Mouse (Mus musculus) ovary, postnatal 36 days (tissue): ENCODE results near the gene Olfr553.
"Not testable (repeated sequence)": the region's sequence is repeated elsewhere in the genome, so short reads cannot be mapped to it uniquely, and the experiment has no call there.

ENCODE experiments used
- DNase-seq: peaks from one replicate; pipeline ENCODE4 v3.0.0; 2022; ENCODE audit warnings: low spot score, mixed read lengths

Olfr553 gene

DNA sequence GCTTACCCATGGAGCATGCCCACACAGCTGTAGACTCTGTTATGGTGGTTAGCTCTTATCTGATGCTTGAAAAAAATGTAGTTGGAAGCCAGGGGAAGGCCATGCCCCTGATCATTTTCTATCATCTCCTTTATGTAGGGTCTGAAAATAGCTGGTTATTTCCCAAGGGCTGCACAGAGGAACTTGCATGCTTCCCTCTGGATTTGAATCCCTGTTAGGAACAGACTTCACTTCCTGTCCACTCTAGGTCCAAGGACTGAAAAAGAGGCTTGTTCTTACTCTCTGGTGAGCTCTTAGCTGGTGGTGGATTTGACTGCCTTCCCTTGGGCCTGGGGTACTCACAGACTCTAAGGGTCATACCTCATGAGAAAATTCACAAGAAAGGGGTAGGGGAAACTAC is at the start of gene Olfr553:
Olfr553 (minus strand) TSS at position 101 of the 400 bp plus-strand sequence.
- no peak for DNase-seq

DNA sequence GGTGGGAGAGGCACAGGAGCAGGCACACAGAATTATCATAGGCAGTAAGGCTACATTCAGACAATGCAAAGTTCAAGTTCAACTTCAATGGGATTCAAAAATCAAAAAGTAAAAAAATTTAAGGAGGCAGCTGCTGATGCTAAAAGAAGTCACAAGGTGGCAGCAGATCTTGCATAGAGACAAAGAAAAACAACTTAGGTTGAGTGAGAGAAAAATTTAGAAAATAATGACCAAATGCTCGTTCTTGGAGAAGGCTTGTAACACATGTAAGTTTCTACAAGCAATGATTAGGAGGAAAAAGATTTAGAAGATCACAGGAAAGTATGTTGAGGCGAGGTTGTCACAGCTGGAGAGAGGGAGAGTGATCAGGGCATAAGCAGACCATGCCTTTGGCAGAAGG is 47.4 kb upstream of the Olfr553 start:
- no peak for DNase-seq

DNA sequence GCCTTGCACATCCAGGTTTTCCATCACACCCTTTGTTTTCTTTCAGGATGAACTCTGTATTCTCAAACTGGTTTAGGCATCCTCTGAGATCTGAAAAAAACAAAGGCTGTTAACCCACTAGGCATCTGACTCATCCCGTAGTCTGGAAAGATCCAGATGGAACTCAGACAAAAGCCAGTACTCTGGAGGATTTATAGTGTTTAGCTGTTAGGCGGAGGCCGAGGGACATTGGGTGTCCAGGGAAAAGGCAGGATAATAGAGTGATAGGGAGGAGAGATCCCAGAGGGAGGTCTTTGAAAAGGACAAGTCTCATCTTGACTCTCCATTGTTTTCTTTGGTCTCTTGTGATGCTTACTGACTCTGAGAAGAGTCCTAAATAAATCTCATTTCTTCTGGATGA is 46.6 kb upstream of the Olfr553 start, which contains the start of gene Olfr556:
Olfr556 (plus strand) TSS at position 301 of the 400 bp plus-strand sequence.
- no peak for DNase-seq

DNA sequence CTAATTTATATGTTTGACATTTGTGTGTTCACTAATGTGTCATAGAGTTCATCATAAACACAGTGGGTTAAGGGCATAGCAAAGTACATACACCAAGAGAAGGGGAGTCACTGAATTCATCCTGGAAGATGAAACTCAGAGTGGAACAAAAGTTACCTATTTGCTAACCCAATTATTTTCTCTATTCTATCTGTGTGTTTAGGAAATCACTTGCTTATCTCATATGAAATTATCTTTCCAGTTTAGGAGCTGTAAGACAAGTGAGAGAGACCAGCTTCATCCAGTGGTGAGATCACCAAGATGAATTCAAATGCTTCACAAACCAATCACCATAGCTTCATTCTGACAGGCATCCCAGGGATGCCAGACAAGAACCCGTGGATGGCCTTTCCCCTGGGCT is 40.5 kb upstream of the Olfr553 start, which contains the start of gene Olfr555:
Olfr555 (plus strand) TSS at position 301 of the 400 bp plus-strand sequence.
- DNase-seq = no peak

DNA sequence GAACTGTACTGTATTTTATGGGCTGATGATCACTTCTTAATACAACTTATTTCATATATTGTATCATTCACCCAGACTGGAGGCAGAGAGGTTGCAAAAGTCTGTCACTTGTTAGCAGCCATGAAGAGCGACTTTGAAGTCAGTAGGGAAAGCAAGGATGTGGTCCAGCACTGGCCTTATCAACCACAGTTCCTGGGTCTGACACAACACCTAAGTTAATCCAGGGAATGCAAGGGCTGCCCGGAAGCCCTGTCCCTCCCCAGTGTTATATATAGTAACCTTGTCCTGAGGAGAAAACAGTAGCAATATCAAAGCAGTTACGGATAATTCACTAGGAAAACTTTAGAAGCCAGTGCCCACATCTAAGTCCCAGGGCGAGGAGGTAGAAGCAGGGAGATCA is 26.9 kb upstream of the Olfr553 start:
- not testable (repeated sequence) for DNase-seq

DNA sequence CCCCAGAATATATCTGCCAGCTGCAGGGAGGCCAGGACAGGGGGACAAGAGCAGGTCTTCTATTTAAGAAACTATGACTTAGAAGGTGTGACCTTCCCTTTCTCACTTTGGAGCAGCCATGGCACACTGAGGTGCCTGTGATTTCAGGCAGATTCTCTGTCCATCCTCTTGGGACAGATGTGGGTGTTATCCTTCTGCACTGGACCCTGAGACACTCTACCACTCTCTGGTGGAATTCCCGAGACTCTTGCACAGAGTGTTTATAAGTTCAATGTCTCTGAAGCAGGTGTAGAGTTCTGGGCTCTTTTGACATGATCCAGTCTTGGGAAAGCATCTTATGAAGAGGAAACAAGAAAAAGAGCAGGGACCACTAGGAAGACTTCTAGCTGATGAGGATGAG is 20.1 kb upstream of the Olfr553 start, which contains the start of gene Olfr554:
Olfr554 (plus strand) TSS at position 301 of the 400 bp plus-strand sequence.
- no peak for DNase-seq

DNA sequence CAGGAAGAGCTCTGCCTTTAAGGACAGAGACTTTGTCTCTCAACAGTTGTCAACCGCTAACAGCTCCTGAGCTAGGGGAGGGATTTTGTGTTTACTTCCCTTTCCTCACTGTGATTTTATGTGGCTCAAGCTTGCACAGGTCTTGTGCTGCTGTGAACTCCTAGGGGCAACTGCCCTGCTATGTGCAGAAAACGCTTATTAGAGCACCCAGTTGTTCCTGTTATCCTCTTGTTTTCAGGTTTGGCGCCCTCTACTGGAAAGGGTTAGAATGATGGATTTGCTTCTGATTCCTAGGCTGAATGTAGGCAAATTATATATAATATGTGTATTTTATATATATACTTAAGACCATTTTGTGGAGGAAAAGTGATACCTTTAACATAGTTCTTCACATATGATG is 18.6 kb upstream of the Olfr553 start:
- no peak for DNase-seq

DNA sequence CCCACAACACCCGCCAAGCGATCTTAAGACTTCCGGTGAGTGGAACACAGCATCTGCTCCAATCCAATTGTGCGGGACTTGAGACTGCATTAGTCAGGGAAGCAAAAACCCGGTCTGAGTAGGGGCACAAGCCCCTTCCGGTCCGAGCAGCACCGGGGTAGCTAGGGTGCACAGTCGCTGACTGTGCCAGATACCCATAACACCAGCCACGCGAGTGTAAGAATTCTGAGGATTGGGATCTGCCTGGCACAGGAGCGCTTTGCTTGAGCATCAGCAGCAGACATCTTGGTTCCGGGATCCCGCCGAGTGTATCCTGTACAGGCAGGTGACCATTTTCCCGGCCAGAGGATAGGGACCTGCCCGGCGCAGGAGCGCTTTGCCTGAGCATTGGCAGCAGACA is 2.4 kb upstream of the Olfr553 start:
- not testable (repeated sequence) for DNase-seq

DNA sequence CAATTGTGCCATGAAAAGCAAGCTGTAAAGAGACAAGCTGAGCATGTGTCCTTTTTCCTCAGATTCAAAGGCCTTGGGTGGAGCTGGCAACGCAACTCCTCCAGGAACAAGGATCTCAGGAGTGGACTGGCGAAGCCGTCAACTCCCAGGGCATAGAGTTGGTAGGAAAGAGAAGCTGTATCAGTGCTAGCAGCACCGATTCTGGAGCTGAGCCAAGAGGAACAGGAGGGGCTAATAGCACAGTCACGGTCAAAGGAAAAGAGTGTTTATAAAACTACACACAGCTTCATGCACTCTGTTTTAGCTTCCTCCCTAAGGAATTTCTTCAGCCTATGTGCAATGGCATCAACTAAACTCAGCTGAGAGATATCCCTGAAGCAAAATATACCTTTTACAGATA is 1.6 kb upstream of the Olfr553 start:
- no peak for DNase-seq

DNA sequence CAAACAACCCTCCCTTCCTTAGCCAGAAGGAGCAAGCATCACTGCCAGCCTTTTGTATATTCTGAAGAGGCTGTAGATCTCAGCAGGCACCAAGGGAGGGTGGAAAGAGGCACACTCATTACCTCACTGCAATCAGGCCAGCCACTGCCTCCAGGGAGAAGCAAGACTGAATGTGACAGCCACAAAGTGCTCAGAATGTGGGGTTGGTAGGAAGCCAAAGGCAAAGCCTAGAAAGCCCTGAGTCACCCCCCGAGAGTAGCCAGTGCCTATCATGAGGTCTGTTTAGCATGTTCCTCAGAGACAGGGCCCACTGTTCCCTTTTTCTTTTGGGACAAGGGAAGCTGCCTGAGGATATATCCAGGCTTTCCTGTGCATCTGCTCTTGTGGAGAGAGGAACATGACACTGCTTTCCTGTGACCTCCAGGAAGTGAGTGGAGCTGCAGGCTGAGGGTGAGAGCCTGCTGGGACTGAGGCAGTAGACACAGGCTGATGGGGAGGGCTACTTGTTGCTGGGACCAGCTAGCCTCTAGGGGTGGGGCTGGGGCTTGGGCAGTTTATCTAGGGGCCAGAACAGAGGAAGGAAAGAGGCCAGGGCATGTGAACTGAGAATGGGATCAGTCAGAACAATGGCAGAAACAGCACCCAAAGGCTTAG is 20.5 kb downstream of the Olfr553 start, which contains the start of gene Olfr552:
Olfr552 (plus strand) TSS at position 393 of the 654 bp plus-strand sequence.
- DNase-seq = no peak

DNA sequence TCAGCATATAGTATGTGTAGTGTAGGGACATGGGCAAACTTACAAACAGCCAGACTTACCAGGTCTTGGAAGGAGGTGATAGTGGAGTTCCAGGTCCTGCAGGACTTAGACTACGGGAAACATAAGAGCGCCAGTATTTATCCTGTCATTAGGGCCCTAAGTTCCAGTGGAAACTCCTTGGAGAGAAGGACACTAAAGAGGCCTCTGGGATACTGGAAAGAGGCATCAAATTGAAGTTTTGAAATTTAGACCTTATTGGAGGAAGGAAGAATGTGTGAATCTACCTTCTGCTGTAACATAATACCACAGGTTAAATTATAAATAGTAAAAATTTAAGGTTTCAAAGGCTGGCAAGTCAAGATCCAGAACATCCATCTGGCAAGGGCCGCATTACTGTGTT is 26.2 kb downstream of the Olfr553 start, which contains the start of gene Olfr551:
Olfr551 (minus strand) TSS at position 101 of the 400 bp plus-strand sequence.
- DNase-seq = no peak

DNA sequence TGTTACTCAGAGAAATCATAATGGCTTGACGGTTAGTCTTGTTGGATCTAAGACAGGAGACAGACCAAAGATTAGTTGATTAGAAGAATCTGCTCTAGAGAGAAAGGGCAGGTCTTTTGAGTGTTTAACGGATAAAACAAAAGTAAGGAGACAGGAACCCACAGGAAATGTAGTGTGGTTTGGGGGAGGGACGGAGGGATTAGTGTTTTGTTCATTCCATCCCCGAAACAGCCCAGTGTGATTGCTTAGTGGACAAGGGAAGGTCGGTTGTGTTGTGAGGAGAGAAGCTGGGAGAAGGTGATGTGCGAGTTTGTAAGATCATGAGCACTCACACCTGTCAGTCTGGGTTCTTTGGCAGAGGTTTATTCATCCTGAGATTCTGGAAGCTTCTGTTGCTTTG is 42.0 kb downstream of the Olfr553 start:
- no peak for DNase-seq

DNA sequence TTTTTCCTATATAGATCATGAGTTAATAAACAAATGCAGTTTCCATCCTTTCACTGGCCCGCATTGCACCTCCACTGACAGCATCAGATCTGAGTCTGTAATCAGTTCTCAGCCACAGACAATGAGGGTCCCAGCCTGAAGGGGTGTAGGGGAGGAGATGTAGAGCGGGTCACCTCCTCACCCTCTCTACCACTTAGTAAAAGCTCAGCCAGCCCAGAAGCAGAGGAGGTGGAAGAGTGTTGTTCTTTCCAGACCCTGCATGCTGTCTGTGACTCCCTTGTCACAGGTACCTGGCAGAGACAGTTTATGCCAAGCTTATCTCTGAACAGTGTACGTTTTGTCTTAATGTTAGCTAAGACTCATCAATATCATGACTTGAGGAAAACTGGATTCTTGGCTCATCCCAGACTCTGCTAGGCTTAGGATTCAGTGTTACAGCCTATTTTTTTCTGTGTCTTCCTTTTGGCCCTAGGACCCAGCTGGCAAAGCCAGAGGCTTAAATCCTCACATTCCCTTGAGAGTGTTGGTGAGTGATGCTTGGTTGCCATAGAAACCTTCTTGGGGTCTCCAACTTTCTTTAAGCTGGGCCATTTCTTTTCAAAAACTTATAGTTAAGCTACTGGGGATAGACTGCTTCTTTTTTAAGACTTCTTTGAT is 44.7 kb downstream of the Olfr553 start:
- no peak for DNase-seq

DNA sequence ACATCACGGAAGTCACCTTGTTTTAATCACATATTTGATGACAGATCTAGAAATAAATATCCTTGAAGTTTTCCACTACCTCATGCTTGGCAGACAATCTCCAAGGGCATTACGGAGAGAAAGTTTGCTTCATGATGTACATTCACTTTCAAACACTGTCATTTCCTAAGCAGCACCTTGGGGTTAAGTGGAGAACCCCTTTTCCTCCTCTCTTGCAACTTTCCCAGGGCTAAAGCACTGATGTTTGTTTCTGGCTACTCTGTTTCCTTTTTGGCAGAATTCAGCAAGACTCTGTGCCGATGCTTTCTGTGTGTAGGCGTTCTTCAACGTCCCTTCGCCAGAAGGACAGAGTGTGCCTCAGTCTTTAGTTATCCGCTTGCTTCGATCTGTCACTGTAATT is 46.9 kb downstream of the Olfr553 start, which contains the start of gene Olfr550:
Olfr550 (plus strand) TSS at position 301 of the 400 bp plus-strand sequence.
- no peak for DNase-seq

DNA sequence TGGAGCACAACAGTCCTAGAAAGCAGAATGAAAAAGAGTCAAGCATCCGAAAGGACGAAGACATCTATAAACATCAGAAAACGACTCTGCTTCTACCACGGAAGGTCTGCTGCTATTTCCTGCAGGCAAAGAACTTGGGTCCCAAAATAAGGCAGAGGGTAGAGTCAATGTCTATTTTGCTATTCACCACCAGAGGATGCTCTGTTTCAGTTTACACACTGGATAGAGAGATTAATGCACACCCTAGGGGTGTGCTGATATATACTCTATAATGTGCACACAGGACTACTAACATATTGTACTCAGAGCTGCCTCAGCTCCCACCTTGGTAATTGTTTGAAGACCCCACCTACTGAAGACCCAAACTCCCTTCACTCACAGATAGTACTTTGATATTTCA is 51.8 kb downstream of the Olfr553 start:
- DNase-seq = no peak

DNA sequence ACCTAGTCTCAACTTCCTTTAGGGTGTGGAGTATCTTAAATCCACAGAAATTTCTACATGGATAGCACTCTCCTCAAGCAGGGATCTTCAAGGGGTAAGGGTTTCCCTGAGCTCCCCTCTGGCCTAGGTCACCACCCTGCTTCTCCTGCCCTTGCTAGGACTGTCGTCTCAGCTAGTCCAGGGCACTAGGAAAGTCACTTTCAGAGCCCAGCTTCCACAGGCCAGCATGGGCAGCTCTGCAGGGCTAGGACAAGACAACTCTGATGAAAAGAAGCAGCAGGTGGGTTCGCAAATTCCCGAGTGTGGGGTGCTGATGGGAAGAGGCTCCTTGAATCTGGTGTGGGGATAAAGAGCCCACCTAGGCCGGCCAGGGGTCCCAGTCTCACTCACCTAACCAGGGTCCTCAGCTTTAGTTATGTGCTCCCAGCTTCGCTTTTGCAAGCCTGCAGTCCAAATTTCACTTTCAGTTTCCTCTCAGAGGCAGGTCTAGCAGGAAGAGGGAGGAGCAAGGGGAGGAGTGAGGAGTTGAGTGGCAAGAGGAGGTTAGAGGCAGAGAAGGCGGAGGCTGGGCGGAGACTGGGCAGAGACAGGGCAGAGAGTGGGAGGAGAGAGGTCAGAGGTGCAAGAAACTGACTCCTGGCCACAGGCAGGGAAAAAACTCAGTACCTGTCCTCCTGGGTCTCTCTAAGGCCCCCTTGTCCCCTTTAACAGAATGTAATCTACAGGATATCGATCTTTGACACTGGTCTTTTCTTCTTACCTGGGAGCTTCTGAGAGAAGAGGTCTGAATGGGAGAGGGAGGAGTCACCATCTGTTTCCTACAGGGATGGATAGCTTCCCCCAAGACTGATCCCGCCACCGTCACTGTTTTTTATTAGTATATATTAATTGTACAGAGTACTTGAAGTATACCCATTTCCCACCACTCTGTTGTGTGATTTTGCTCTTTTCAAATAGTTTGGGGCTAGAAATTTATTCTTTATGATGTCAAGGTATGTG is 52.7 kb downstream of the Olfr553 start, which contains the start of gene Trim21:
Trim21 (minus strand) TSS at position 488 of the 999 bp plus-strand sequence.
- peak; percentile 81 for DNase-seq
